Mouse (Mus musculus) layer of hippocampus, postnatal 25 days (tissue): ENCODE measurements around the gene Tas2r131. TPM values are rescaled to one million over a fixed set of nuclear protein-coding genes. Genes with fewer than 3 reads are reported as not detected.
"Not testable (repeated sequence)": the region's sequence is repeated elsewhere in the genome, so short reads cannot be mapped to it uniquely, and the experiment has no call there.

Experiments used
- DNase-seq, 2 experiments: peaks; one replicate each; pipeline ENCODE4 v3.0.0; 2022; ENCODE audit warnings: mixed read lengths in 2 of 2, low spot score in 1 of 2; ENCODE audit errors: extremely low spot score in 1 of 2
- total RNA-seq, 2 experiments: library from RNA; stranded (reverse); gene quantifications; 2 replicates each; pipeline ENCODE4 v1.2.3; 2021

Tas2r131 gene
- not detected for total RNA-seq

DNA sequence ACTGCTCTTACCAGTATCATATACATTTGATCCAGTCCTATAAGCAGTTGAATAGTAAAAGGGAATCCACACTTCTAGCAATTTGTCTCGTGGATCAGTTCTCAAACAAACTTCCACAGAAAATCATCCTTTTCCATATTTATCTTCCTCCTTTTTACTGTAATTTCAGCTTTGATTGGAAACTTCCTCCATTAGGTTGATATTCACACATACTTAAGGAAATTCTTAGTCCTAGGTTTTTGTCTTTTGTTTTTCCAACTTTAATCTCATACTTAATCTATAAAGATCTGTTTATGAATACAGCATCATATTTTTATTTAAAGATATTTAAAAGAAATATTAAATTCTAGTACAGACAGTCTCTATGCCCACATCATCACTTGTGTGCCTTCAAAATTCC, at the start of gene Tas2r131:
TSS of gene Tas2r131 (minus strand) at position 101 of the 400 bp plus-strand sequence.
- DNase-seq = no peak

DNA sequence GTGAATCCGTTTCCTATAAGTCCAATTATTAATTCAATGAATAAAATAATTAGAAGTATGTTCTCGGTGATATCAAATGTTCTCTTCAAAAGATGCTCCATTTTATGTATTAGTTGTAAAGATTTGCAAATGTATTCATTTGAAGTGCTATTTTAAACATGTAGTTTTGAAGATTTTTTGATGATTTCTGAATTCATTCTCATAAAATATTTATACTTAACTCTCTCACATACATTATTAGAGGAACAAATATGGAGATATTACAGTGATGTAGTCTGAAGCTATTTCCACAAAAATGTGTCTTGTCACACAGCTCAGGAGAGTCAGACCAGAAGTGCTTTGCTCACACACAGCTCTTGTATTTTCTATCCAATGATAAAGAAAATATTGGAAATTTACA, 23.1 kb upstream of the Tas2r131 start, which contains the start of gene Tas2r109:
TSS of gene Tas2r109 (minus strand) at position 101 of the 400 bp plus-strand sequence.
- no peak for DNase-seq

DNA sequence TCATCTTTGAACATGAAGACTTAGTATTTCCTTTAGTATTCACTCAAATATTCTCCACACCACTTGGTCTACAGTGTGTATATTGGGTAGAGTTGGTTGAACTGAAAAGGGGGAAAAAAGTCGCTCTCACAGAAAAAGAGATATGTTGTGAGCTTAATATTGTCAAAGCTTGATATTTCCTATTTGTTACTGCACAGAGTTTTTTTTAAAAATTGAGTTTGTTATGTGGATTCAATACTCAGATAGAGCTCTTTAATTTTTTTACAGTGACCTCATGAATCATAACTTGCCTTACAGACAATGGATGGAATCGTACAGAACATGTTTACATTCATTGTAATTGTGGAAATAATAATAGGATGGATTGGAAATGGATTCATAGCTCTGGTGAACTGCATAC, 6.9 kb downstream of the Tas2r131 start, which contains the start of gene Tas2r129:
TSS of gene Tas2r129 (plus strand) at position 301 of the 400 bp plus-strand sequence.
- DNase-seq = no peak

DNA sequence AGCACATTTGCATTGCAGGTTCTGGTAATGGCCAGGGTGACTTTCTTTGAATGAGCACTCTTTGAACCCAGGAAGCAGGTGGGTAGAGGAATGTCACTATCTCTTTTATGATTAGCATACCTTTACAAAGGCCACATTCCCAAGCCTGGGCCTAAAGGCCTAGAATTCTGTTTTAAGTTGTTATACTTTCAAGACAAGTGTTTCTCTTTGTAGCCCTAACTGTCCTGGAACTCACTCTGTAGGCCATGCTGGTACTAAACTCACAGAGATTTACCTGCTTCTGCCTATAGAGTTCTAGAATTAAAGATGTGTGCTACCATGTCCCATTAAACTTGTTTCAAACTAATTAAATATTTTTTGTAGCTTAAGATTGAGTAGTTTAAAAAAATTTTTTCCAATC, 16.3 kb downstream of the Tas2r131 start:
- not testable (repeated sequence) for DNase-seq

DNA sequence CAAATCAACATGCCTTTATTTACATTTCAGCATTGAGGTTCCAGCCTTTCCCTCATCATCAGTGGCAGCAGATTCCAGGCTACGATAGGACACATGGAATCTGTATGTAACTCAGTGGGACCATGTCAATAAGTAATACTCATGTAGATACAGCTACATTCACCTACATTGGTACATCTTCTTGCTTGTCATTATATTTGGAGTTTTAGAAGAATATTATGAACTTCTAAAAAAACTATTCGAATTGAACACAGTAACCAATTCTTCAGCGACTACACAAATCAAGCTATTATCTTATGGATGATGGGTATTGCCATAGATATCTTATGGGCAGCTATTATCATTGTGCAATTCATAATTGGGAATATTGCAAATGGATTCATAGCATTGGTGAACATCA, 48.4 kb downstream of the Tas2r131 start, which contains the start of gene Tas2r125:
TSS of gene Tas2r125 (plus strand) at position 301 of the 400 bp plus-strand sequence.
- no peak for DNase-seq

Other genes with a start within 250 kb of the Tas2r131 start
- gene Tas2r122, start 246.0 kb downstream of the Tas2r131 start, total RNA-seq = not detected
- not detected for gene Tas2r115, start 219.9 kb downstream of the Tas2r131 start, total RNA-seq
- not detected for gene Tas2r124, start 203.2 kb downstream of the Tas2r131 start, total RNA-seq
- gene Tas2r102, start 195.8 kb downstream of the Tas2r131 start, total RNA-seq = not detected
- not detected for gene Tas2r136, start 179.8 kb downstream of the Tas2r131 start, total RNA-seq
- gene Tas2r117, start 155.1 kb downstream of the Tas2r131 start, total RNA-seq = not detected
- not detected for gene Tas2r123, start 110.8 kb downstream of the Tas2r131 start, total RNA-seq
- gene Tas2r116, start 102.5 kb downstream of the Tas2r131 start, total RNA-seq = not detected
- gene Tas2r110, start 89.9 kb downstream of the Tas2r131 start, total RNA-seq = not detected
- not detected for gene Tas2r113, start 64.9 kb downstream of the Tas2r131 start, total RNA-seq
- gene Tas2r125, start 48.3 kb downstream of the Tas2r131 start, total RNA-seq = not detected
- gene Tas2r129, start 6.8 kb downstream of the Tas2r131 start, total RNA-seq = not detected
- not detected for gene Tas2r109, start 23.0 kb upstream of the Tas2r131 start, total RNA-seq
- not detected for gene Tas2r103, start 79.2 kb upstream of the Tas2r131 start, total RNA-seq
- not detected for gene Tas2r140, start 97.9 kb upstream of the Tas2r131 start, total RNA-seq
- gene Smim10l1, start 147.0 kb upstream of the Tas2r131 start, total RNA-seq = 10 to 100 TPM; 86.2 to 92.9 TPM